Mouse (Mus musculus) cerebellum, adult 8-10 months (tissue): Measurements from ENCODE around the gene Abl2.
A peak's percentile ranks its signal among the peaks of the same experiment; 100 is the strongest.
"Not testable (repeated sequence)": the region's sequence is repeated elsewhere in the genome, so short reads cannot be mapped to it uniquely, and the experiment has no call there.

ENCODE experiments used
- DNase-seq: peaks from one replicate; pipeline ENCODE4 v3.0.0; 2022

Gene Abl2

DNA sequence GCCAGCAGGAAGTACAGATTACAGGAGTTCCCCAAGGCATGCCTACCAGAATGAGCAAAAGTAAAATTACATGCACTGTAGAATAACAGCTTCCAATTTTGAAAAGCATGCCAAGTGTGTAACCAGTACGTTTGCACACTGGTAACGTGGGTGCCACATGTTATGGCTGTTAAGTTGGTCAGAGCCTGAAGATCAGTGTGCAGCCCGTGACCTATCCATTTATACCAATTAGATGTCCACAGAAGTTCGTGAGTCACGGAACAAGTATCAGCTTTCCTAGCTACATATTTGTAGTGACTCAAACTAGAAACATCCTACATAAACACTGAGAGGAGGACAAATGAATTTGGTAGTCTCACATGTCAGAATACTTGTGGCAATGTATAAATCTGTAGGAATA is 80.9 kb downstream of the Abl2 start:
- no peak for DNase-seq

- DNase-seq = no peak
These were observed 82.0 kb downstream of the Abl2 start for GRCm38 (mm10) chr1:156640577-156640976.

DNA sequence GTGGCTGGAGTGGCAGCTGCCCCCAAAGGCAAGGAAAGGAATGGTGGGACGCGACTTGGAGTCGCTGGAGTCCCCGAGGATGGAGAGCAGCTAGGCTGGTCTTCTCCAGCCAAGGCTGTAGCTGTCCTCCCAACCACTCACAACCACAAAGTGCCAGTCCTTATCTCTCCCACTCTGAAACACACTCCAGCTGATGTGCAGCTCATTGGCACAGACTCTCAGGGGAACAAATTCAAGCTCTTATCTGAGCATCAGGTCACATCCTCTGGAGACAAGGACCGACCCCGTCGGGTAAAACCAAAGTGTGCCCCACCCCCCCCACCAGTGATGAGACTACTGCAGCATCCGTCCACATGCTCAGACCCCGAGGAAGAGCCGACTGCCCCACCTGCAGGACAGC is 83.2 kb downstream of the Abl2 start:
- DNase-seq = no peak

DNA sequence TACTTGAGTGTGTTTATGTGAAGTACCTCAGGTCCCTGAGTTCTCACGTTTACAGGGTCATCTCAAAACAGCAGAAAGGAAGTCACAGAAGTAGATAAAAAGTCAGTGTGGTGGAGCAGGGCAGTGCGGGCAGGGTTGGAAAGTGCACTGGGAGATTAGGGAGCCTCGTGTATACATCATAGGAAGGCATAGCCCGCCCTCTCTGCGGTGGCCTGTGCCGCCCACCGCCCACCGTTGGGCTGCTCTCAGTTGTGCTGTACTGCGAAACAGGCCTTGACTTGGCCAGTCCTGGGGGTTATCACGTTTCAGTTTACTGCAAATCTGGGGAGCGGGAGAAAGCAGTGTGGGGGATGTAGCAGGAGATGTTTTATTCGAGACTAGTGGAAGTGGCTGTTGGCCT is 84.2 kb downstream of the Abl2 start:
- no peak for DNase-seq

- no peak for DNase-seq
These were observed 85.5 kb downstream of the Abl2 start for GRCm38 (mm10) chr1:156644061-156644460.

- peak; percentile 51 for DNase-seq
These were observed 86.4 kb downstream of the Abl2 start for GRCm38 (mm10) chr1:156644780-156645523.

GRCm38 (mm10) chr1:156645971-156646370 is 87.4 kb downstream of the Abl2 start:
- DNase-seq = no peak

DNA sequence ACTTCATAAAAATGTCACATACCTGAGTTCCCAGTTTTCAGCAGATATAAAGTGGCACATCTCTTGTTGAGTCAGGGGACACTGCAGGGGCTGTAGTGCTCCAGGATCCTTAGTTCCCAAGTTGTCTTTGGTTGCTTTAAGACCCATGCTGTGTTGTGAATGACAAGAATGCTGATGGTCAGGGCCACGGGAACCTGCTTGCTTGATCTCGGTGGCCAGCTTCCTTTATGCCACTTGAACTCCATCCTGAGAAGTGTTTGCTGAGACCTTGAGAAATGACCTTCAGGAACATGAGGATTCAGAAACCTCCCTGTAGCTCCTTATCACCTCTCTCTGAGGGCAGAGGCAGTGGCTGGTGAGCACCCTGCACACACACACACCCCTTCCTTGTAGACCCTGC is 90.1 kb downstream of the Abl2 start:
- DNase-seq = no peak

GRCm38 (mm10) chr1:156650631-156651030 is 92.0 kb downstream of the Abl2 start:
- DNase-seq = no peak

- no peak for DNase-seq
These were observed 93.7 kb downstream of the Abl2 start for GRCm38 (mm10) chr1:156652189-156652822.

DNA sequence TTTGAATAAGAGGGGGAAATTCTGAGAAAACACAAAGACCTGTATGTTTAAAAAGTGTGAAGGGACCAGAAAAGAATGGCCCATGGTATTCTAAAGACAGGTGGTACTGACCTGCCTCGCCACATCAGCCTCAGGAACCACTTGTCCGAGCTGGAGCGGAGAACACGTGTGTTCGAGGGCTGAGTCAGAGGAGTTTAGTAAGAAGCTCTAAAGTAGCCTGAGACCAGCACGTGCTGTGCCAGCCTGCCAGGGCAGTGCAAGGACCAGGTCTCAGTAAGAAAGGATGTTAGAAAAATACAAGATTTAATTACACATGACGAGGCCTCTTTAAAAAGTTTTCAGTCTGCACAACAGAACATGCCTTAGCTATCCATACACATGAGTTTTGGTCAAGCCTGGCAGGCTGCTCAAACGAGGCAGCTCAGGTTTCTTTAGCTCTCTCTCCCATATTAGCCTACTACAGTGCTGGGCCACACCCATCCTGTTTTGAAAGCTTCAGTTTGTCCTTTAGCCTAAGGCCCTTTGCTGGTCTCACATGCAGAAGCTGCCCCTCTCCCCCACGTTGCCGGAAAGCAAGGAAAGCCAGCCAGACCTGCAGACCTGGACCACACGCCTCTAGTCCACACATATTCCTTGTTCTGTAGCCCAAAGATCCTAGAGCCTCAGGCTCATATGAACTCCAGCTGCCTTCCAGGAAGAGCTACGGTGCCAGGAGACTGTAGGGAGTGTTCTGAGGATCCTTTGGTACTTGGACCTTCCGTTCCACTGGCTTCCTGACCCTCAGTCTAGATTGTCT is 96.3 kb downstream of the Abl2 start:
- no peak for DNase-seq

DNA sequence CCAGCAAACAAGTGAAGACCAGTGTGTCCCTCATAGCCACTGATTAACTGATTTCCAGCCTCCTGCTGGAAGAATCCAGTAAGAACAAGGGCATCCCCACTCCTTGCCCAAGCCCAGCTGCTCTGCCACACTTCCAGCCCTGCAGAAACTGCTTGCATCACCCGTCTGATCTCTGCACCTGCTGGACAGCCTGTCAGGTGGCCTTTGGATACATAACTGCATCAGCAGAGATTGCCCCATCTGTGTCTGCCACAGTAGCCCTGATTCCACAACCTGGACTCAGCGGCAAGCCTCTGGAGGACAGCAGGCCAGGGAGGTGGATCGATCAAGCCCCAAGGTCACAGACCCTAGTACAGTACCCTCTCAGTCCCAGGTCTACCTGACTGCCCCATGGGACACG is 98.9 kb downstream of the Abl2 start:
- DNase-seq = no peak

- peak; percentile 70 for DNase-seq
These were observed 100.1 kb downstream of the Abl2 start for GRCm38 (mm10) chr1:156658676-156659075.

DNA sequence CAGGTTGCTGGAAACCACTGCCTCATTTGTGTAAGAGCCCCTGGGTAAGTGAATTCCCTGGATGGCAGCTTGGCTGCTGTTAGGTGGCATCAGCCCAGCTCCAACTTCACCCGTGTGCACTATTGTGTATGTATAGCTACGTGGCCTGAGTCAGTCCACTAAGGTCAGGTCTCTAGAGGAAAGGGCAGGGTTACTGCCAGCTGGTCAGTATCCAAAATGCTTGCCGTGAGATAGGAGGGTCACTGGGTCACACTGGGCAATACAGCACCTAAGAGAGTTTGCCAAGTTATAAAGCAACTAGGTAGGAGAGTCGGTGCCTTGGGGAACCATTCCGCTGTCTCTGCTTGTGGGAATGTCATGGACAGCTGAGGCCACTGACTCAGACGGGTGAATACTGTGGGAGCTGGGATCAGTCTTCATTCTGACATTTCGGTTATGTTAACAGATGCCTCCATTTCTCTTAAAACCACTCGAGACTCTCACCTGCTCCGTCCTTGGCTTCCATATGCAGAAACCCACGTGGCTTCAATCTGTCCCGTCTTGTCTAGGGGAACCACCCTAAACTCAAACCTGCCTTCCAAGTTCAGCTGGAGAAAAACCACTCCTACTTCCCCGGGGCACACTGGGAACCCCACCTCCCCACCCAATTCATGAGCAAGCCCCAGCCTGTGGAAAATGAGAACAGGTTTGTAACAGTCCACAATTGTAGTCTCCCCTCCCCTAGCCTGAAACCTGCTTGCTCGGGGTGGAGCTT is 101.5 kb downstream of the Abl2 start:
- no peak for DNase-seq

DNA sequence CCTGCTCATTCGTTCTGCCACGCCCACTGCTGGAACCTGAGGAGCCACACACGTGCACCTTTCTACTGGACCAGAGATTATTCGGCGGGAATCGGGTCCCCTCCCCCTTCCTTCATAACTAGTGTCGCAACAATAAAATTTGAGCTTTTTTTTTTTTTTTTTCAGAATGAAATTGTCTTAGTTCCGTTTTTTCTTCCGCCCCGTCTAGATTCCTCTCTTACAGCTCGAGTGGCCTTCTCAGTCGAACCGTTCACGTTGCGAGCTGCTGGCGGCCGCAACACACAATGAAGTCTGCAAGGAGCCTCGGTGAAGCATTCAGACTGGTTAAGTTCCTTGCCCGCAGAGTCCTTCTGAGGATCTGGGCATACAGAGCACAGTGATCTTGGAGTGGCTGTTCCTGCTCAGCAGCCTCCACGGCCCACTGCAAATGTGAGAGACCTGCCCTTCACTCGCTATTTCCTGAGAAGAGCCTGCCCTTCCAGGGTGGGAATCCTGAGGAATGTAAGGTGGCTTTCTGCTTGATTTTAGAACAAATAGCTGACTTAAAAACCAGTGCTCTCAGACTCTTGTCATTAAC is 102.2 kb downstream of the Abl2 start:
- not testable (repeated sequence) for DNase-seq

DNA sequence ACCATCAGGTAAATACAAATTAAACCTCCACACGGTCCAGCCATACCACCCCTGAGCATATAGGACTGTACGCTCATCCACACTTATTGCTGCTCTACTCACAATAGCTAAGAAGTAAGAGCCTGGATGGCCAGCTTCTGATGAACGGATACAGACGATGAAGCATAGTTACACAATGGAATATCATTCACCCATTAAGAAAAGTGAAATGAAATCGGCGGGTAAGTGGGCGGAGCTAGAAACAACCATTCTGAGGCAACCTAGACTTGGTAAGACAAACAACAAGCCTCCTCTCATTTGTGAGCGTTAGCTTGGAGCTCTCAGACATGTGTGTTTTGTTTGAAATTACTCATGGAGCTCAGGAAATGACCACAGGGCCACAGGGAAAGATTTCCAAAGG is 107.2 kb downstream of the Abl2 start:
- DNase-seq = no peak

- no peak for DNase-seq
These were observed 108.7 kb downstream of the Abl2 start for GRCm38 (mm10) chr1:156667141-156667926.

- DNase-seq = no peak
These were observed 110.0 kb downstream of the Abl2 start for GRCm38 (mm10) chr1:156668602-156669001.

GRCm38 (mm10) chr1:156669208-156669983 is 110.8 kb downstream of the Abl2 start:
- no peak for DNase-seq

DNA sequence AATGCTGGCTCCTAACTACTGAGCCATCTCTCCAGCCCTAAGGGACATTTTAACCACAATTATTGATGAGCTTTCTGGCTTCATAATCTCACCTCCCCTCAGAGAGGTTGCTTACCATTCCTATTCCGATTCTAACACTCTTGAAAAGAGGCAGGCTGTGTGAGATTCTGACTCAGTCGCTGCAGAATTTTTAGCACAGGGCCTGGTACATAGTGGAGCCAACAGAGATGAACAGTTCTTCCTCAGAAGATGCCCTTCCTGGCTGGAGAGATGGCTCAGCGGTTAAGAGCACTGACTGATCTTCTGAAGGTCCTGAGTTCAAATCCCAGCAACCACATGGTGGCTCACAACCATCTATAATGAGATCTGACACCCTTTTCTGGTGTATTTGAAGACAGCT is 113.3 kb downstream of the Abl2 start:
- no peak for DNase-seq
